ENCODE assay signal across 20 mouse cellular contexts in genomic region chr15:93554203-93554851, GRCm38 (mm10). TPM values are rescaled to one million over a fixed set of nuclear protein-coding genes. Genes with fewer than 3 reads are reported as not detected.
A peak's percentile ranks its signal among the peaks of the same experiment; 100 is the strongest.
DNase-seq lines count a peak whose midpoint lies in the region; ATAC-seq and TF ChIP-seq lines count a peak whose summit lies in the region.
"Had no signal": no experiment of that assay in that cellular context is flagged by ENCODE, and none has a peak within 500 bp of the region (broad histone marks: within the 10 kb centered on the region; RNA-seq: fewer than 3 reads in every experiment).

No protein-coding gene starts in this region.

- H3K36me3 ChIP-seq in limb, embryonic 11.5 days (ENCODE audit: control insufficient read depth, insufficient read depth, low read length): no peaks in the 10 kb centered on the region
- H3K36me3 ChIP-seq in limb, embryonic 10.5 days: peaks cover 12% of the 10 kb centered on the region
- H3K36me3 ChIP-seq in heart, embryonic 11.5 days (ENCODE audit: control insufficient read depth, insufficient read depth, low read length): no peaks in the 10 kb centered on the region
- H3K36me3 ChIP-seq in heart, embryonic 16.5 days (ENCODE audit: control insufficient read depth, insufficient read depth): peaks cover 4% of the 10 kb centered on the region; the same call in 1 of the 2 replicates
- H3K36me3 ChIP-seq in lung, postnatal 0 days (ENCODE audit: insufficient read depth, low read length): no peaks in the 10 kb centered on the region
- no peaks in the 10 kb centered on the region for H3K36me3 ChIP-seq in midbrain, postnatal 0 days (ENCODE audit: insufficient read depth, low read length)
- H3K36me3 ChIP-seq: midbrain, embryonic 12.5 days; neural tube, embryonic 12.5 days had no signal

- H3K27ac ChIP-seq in limb, embryonic 11.5 days (replicated peaks; ENCODE audit: low read depth, low read length): 0 out of 2 replicates have a peak overlapping the region, but pooled peaks have one; percentile 22
- no peak overlapping the region for H3K27ac ChIP-seq in limb, embryonic 10.5 days
- H3K27ac ChIP-seq in heart, embryonic 11.5 days (ENCODE audit: low read depth, low read length): peak overlapping the region; percentile 29; the same call in 1 of the 2 replicates
- peak overlapping the region; percentile 85 for H3K27ac ChIP-seq in heart, embryonic 16.5 days (ENCODE audit: low read length)
- H3K27ac ChIP-seq in lung, postnatal 0 days (ENCODE audit: low read length): no peak overlapping the region
- no peak overlapping the region for H3K27ac ChIP-seq in midbrain, postnatal 0 days (ENCODE audit: low read depth, low read length)
- H3K27ac ChIP-seq in left cerebral cortex, adult 2 months: no peak overlapping the region
- H3K27ac ChIP-seq: layer of hippocampus, adult 2 months; liver, embryonic 14.5 days; midbrain, embryonic 12.5 days; neural tube, embryonic 12.5 days; stomach, postnatal 0 days had no signal

- H3K4me1 ChIP-seq in limb, embryonic 11.5 days (ENCODE audit: control insufficient read depth, insufficient read depth, low read length): peaks cover 25% of the 10 kb centered on the region
- H3K4me1 ChIP-seq in limb, embryonic 10.5 days: peaks cover 41% of the 10 kb centered on the region
- H3K4me1 ChIP-seq in heart, embryonic 11.5 days (ENCODE audit: control insufficient read depth, insufficient read depth, low read length): peaks cover 30% of the 10 kb centered on the region
- H3K4me1 ChIP-seq in heart, embryonic 16.5 days (ENCODE audit: control insufficient read depth, insufficient read depth, low read length): peaks cover 40% of the 10 kb centered on the region
- H3K4me1 ChIP-seq in lung, postnatal 0 days (ENCODE audit: insufficient read depth, low read depth, low read length): peaks cover 7% of the 10 kb centered on the region; the same call in 1 of the 2 replicates
- H3K4me1 ChIP-seq in midbrain, postnatal 0 days (ENCODE audit: insufficient read depth, low read length): no peaks in the 10 kb centered on the region

- no peak for ATAC-seq in limb, embryonic 11.5 days (ENCODE audit: insufficient number of reproducible peaks, low FRiP score, low TSS enrichment, low read depth)
- ATAC-seq in heart, embryonic 11.5 days (replicated peaks; ENCODE audit: insufficient number of reproducible peaks, low FRiP score, low TSS enrichment): no peak
- peak; percentile 50 for ATAC-seq in heart, embryonic 16.5 days (replicated peaks; ENCODE audit: extremely low read depth, insufficient read depth, low FRiP score)
- peak; percentile 63; the same call in 1 of the 2 replicates for ATAC-seq in lung, postnatal 0 days
- ATAC-seq in midbrain, postnatal 0 days (ENCODE audit: low FRiP score): no peak
- ATAC-seq: hindbrain, embryonic 16.5 days; intestine, postnatal 0 days had no signal

- no peak overlapping the region for H3K4me2 ChIP-seq in limb, embryonic 11.5 days (ENCODE audit: low read depth, severe bottlenecking)
- H3K4me2 ChIP-seq in heart, embryonic 11.5 days: 0 out of 2 replicates have a peak overlapping the region, but pooled peaks have one; percentile 4
- H3K4me2 ChIP-seq in heart, embryonic 16.5 days (ENCODE audit: low read depth, low read length): peak overlapping the region; percentile 36
- H3K4me2 ChIP-seq in lung, postnatal 0 days (replicated peaks; ENCODE audit: low read depth, low read length): peak overlapping the region; percentile 27
- H3K4me2 ChIP-seq in midbrain, postnatal 0 days (ENCODE audit: low read depth, low read length, poor library complexity, severe bottlenecking): no peak overlapping the region
- H3K4me2 ChIP-seq: midbrain, embryonic 12.5 days; neural tube, embryonic 12.5 days had no signal

- H3K4me3 ChIP-seq in limb, embryonic 11.5 days (ENCODE audit: low read depth, low read length): no peak overlapping the region
- no peak overlapping the region for H3K4me3 ChIP-seq in limb, embryonic 10.5 days
- no peak overlapping the region for H3K4me3 ChIP-seq in heart, embryonic 11.5 days (ENCODE audit: low read depth, low read length)
- H3K4me3 ChIP-seq in heart, embryonic 16.5 days (ENCODE audit: low read length): no peak overlapping the region
- no peak overlapping the region for H3K4me3 ChIP-seq in lung, postnatal 0 days (ENCODE audit: low read depth, low read length)
- H3K4me3 ChIP-seq in midbrain, postnatal 0 days (ENCODE audit: low read depth, low read length): no peak overlapping the region
- H3K4me3 ChIP-seq in left cerebral cortex, adult 2 months: no peak overlapping the region
- H3K4me3 ChIP-seq: layer of hippocampus, adult 2 months; midbrain, embryonic 12.5 days; neural tube, embryonic 12.5 days had no signal

- TF ChIP-seq CTCF in lung, postnatal 0 days (IDR thresholded peaks at IDR 0.05): no peak
- no peak for TF ChIP-seq CTCF in midbrain, postnatal 0 days (IDR thresholded peaks at IDR 0.05)
- TF ChIP-seq CTCF in left cerebral cortex, adult 2 months (IDR thresholded peaks at IDR 0.05): no peak

- WGBS in limb, embryonic 11.5 days: 81% methylated on average over 12 of the region's 12 CpGs
- 84% methylated on average over 12 of the region's 12 CpGs for WGBS in limb, embryonic 10.5 days
- WGBS in heart, embryonic 11.5 days (ENCODE audit: insufficient replicate concordance): 61% methylated on average over 12 of the region's 12 CpGs
- 45% methylated on average over 12 of the region's 12 CpGs for WGBS in heart, embryonic 16.5 days
- WGBS in lung, postnatal 0 days: 52% methylated on average over 12 of the region's 12 CpGs
- WGBS in midbrain, postnatal 0 days: 88% methylated on average over 12 of the region's 12 CpGs

- H3K9me3 ChIP-seq in limb, embryonic 11.5 days (ENCODE audit: control insufficient read depth, low read length): no peaks in the 10 kb centered on the region
- H3K9me3 ChIP-seq in limb, embryonic 10.5 days (replicated peaks): no peaks in the 10 kb centered on the region
- no peaks in the 10 kb centered on the region for H3K9me3 ChIP-seq in heart, embryonic 11.5 days (replicated peaks; ENCODE audit: control insufficient read depth, low read length)
- no peaks in the 10 kb centered on the region for H3K9me3 ChIP-seq in heart, embryonic 16.5 days (replicated peaks; ENCODE audit: control insufficient read depth, low read length)
- H3K9me3 ChIP-seq in lung, postnatal 0 days (ENCODE audit: low read length): no peaks in the 10 kb centered on the region
- H3K9me3 ChIP-seq in midbrain, postnatal 0 days (ENCODE audit: low read length): no peaks in the 10 kb centered on the region
- H3K9me3 ChIP-seq: midbrain, embryonic 12.5 days; neural tube, embryonic 12.5 days had no signal

- intact Hi-C loops in left cerebral cortex, adult 2 months (cut with DNase I): no loop called here

- DNase-seq in limb, embryonic 11.5 days (ENCODE audit: low spot score): no peak
- DNase-seq in limb, embryonic 10.5 days (ENCODE audit: low spot score): no peak
- no peak for DNase-seq in lung, postnatal 0 days (ENCODE audit: low spot score)
- DNase-seq in midbrain, postnatal 0 days (ENCODE audit: low spot score): no peak
- DNase-seq in left cerebral cortex, adult 2 months (ENCODE audit: extremely low spot score in 1 of 2, low spot score in 2 of 2): no peak
- DNase-seq: adrenal gland, postnatal 36 days; B cell, adult 2 months; cerebellum, adult 11-12 months; cerebellum, postnatal 14 days; kidney, postnatal 10 days; right cerebral cortex, postnatal 4 days had no signal

- no peaks in the 10 kb centered on the region for H3K27me3 ChIP-seq in limb, embryonic 11.5 days (ENCODE audit: control insufficient read depth, insufficient read depth, low read length)
- H3K27me3 ChIP-seq in limb, embryonic 10.5 days (ENCODE audit: low read depth, poor library complexity, severe bottlenecking): no peaks in the 10 kb centered on the region
- H3K27me3 ChIP-seq in heart, embryonic 11.5 days (ENCODE audit: control insufficient read depth, insufficient read depth, low read length): no peaks in the 10 kb centered on the region
- H3K27me3 ChIP-seq in heart, embryonic 16.5 days (ENCODE audit: control insufficient read depth, insufficient read depth, low read length): no peaks in the 10 kb centered on the region
- H3K27me3 ChIP-seq in lung, postnatal 0 days (replicated peaks; ENCODE audit: insufficient read depth, low read length): no peaks in the 10 kb centered on the region
- no peaks in the 10 kb centered on the region for H3K27me3 ChIP-seq in midbrain, postnatal 0 days (ENCODE audit: insufficient read depth, low read length)
- H3K27me3 ChIP-seq: midbrain, embryonic 12.5 days; neural tube, embryonic 12.5 days had no signal

- peak; percentile 63 for TF ChIP-seq EP300 in lung, postnatal 0 days (IDR thresholded peaks at IDR 0.05)

- H3K9ac ChIP-seq in limb, embryonic 11.5 days (ENCODE audit: low read length): no peak overlapping the region
- H3K9ac ChIP-seq in heart, embryonic 11.5 days (ENCODE audit: low read depth, low read length): no peak overlapping the region
- H3K9ac ChIP-seq in heart, embryonic 16.5 days (ENCODE audit: low read length): 0 out of 2 replicates have a peak overlapping the region, but pooled peaks have one; percentile 33
- no peak overlapping the region for H3K9ac ChIP-seq in lung, postnatal 0 days (replicated peaks; ENCODE audit: low read depth)
- H3K9ac ChIP-seq in midbrain, postnatal 0 days (replicated peaks; ENCODE audit: low read length, poor library complexity, severe bottlenecking): no peak overlapping the region
- H3K9ac ChIP-seq: liver, embryonic 14.5 days; midbrain, embryonic 12.5 days; neural tube, embryonic 12.5 days had no signal

RNA-seq across cellular contexts. Expression of gene Prickle1, which starts 41.4 kb away (rescaled TPM):
- polyA plus RNA-seq in limb, embryonic 11.5 days (2014; fragmentation: Nextera tagmentation; extraction: Ambion mirVana): 30.0 and 32.6 TPM in 2 replicates
- 20.4 and 25.7 TPM in 2 replicates for polyA plus RNA-seq in limb, embryonic 10.5 days (2016; fragmentation: Nextera tagmentation; extraction: Ambion mirVana)
- polyA plus RNA-seq in heart, embryonic 11.5 days (2014; fragmentation: Nextera tagmentation; extraction: Ambion mirVana): 29.5 and 37.3 TPM in 2 replicates
- polyA plus RNA-seq in heart, embryonic 16.5 days (2015; fragmentation: Nextera tagmentation; extraction: Ambion mirVana): 30.3 and 31.0 TPM in 2 replicates
- polyA plus RNA-seq in lung, postnatal 0 days (2015; fragmentation: Nextera tagmentation; extraction: Ambion mirVana): 26.1 and 26.8 TPM in 2 replicates
- 14.6 and 16.3 TPM in 2 replicates for total RNA-seq in midbrain, postnatal 0 days (2014; rRNA removed)
- 13.7 and 14.5 TPM in 2 replicates for polyA plus RNA-seq in midbrain, postnatal 0 days (2015; fragmentation: Nextera tagmentation; extraction: Ambion mirVana)
- total RNA-seq in left cerebral cortex, adult 2 months (2021): 10 to 100 TPM; 92.4 to 93.4 TPM

Comparison
In these comparisons a context has a peak if more than half of its experiments do, and no peak if none do; other contexts are left out.
1. ATAC-seq: peak in heart, embryonic 16.5 days (single experiment) and lung, postnatal 0 days (single experiment); none in limb, embryonic 11.5 days (single experiment), heart, embryonic 11.5 days (single experiment) and midbrain, postnatal 0 days (single experiment).
2. H3K27ac ChIP-seq: peak in limb, embryonic 11.5 days (single experiment), heart, embryonic 11.5 days (single experiment) and heart, embryonic 16.5 days (single experiment); none in limb, embryonic 10.5 days (single experiment), lung, postnatal 0 days (single experiment), midbrain, postnatal 0 days (single experiment) and left cerebral cortex, adult 2 months (single experiment).
3. H3K4me2 ChIP-seq: peak in heart, embryonic 11.5 days (single experiment), heart, embryonic 16.5 days (single experiment) and lung, postnatal 0 days (single experiment); none in limb, embryonic 11.5 days (single experiment) and midbrain, postnatal 0 days (single experiment).